Mouse (Mus musculus) testis, adult 2 months (tissue): ENCODE results near the gene Scnn1b. TPM values are rescaled to one million over a fixed set of nuclear protein-coding genes. Genes with fewer than 3 reads are reported as not detected.

ENCODE experiments used
- H3K27ac ChIP-seq: fragments of 200-500 bp; 2 replicates; pipeline ENCODE4 v1.5.1; 2012; ENCODE audit warnings: low read depth, low read length; ENCODE audit not compliant: control insufficient read depth, insufficient read depth
- H3K27me3 ChIP-seq: fragments of 200-500 bp; 2 replicates; pipeline ENCODE4 v1.6.1; 2012; ENCODE audit warnings: mild to moderate bottlenecking, low read length, moderate library complexity; ENCODE audit not compliant: control insufficient read depth, insufficient read depth
- H3K36me3 ChIP-seq: fragments of 200-500 bp; 2 replicates; pipeline ENCODE4 v1.6.1; 2012; ENCODE audit warnings: mild to moderate bottlenecking, low read length; ENCODE audit not compliant: control insufficient read depth, insufficient read depth
- H3K4me1 ChIP-seq: fragments of 200-500 bp; 2 replicates; pipeline ENCODE4 v1.6.1; 2012; ENCODE audit warnings: low read length; ENCODE audit not compliant: control insufficient read depth, insufficient read depth
- H3K4me3 ChIP-seq: fragments of 200-500 bp; 2 replicates; pipeline ENCODE4 v1.5.1; 2012; ENCODE audit warnings: low read depth, mild to moderate bottlenecking, low read length, moderate library complexity, mixed read lengths; ENCODE audit not compliant: control insufficient read depth
- CTCF ChIP-seq: fragments of 200-500 bp; IDR thresholded peaks from 2 replicates; pipeline ENCODE4 v1.5.1; 2012; ENCODE audit warnings: low read depth, mild to moderate bottlenecking, inconsistent platforms, low read length, moderate library complexity; ENCODE audit not compliant: control insufficient read depth, insufficient read depth, insufficient replicate concordance
- POLR2A ChIP-seq: fragments of 200-500 bp; IDR thresholded peaks from 2 replicates; pipeline ENCODE4 v1.6.1; 2012; ENCODE audit warnings: low read depth, mild to moderate bottlenecking, inconsistent platforms, low read length, moderate library complexity; ENCODE audit not compliant: control insufficient read depth
- polyA plus RNA-seq: library from polyadenylated mRNA; depleted of rRNA; stranded (reverse); fragments of >200 nt; gene quantifications from 2 replicates; pipeline ENCODE4 v1.2.3, GENCODE M21; 2012

The Scnn1b gene
- polyA plus RNA-seq, 1 experiment, result 0.44 TPM

- no peak for TF ChIP-seq CTCF
- Histone ChIP-seq H3K4me1 (no peaks in the 10 kb centered on the region), H3K36me3 (peaks cover 3% of the 10 kb centered on the region; the same call in 1 of the 2 replicates), H3K4me3 (no peak overlapping the region), H3K27me3 (no peaks in the 10 kb centered on the region), H3K27ac (no peak overlapping the region)
These were observed 81.4 kb downstream of the Scnn1b start for GRCm38 (mm10) chr7:121946196-121946595.

- H3K27ac ChIP-seq, result no peak overlapping the region
These were observed 82.7 kb downstream of the Scnn1b start for GRCm38 (mm10) chr7:121947513-121947912.

GRCm38 (mm10) chr7:121954891-121955669 is 90.2 kb downstream of the Scnn1b start:
- H3K4me1 ChIP-seq, result no peaks in the 10 kb centered on the region
- H3K27ac ChIP-seq, result no peak overlapping the region
- no peak overlapping the region for H3K4me3 ChIP-seq
- H3K27me3 ChIP-seq, result no peaks in the 10 kb centered on the region
- TF ChIP-seq POLR2A (no peak), CTCF (no peak)
- H3K36me3 ChIP-seq, result peaks cover 3% of the 10 kb centered on the region; the same call in 1 of the 2 replicates

More at GRCm38 (mm10) chr7:121947513-121947912, 82.7 kb downstream of the Scnn1b start:
- Histone ChIP-seq H3K36me3 (peaks cover 3% of the 10 kb centered on the region; the same call in 1 of the 2 replicates), H3K4me3 (no peak overlapping the region), H3K4me1 (no peaks in the 10 kb centered on the region), H3K27me3 (no peaks in the 10 kb centered on the region)
- TF ChIP-seq CTCF (no peak), POLR2A (no peak)

GRCm38 (mm10) chr7:121955802-121956201 is 91.0 kb downstream of the Scnn1b start:
- no peaks in the 10 kb centered on the region for H3K27me3 ChIP-seq
- TF ChIP-seq CTCF, result no peak
- no peak for TF ChIP-seq POLR2A
- peaks cover 3% of the 10 kb centered on the region; the same call in 1 of the 2 replicates for H3K36me3 ChIP-seq
- H3K4me3 ChIP-seq, result no peak overlapping the region
- H3K27ac ChIP-seq, result no peak overlapping the region
- H3K4me1 ChIP-seq, result no peaks in the 10 kb centered on the region

- Histone ChIP-seq H3K36me3 (peaks cover 1% of the 10 kb centered on the region; the same call in 1 of the 2 replicates), H3K4me1 (no peaks in the 10 kb centered on the region), H3K27me3 (no peaks in the 10 kb centered on the region), H3K4me3 (no peak overlapping the region), H3K27ac (no peak overlapping the region)
- TF ChIP-seq POLR2A (no peak), CTCF (no peak)
These were observed 97.2 kb downstream of the Scnn1b start for GRCm38 (mm10) chr7:121961913-121962570.

- TF ChIP-seq POLR2A (no peak), CTCF (no peak)
- Histone ChIP-seq H3K27me3 (no peaks in the 10 kb centered on the region), H3K4me1 (no peaks in the 10 kb centered on the region), H3K4me3 (no peak overlapping the region), H3K27ac (no peak overlapping the region), H3K36me3 (peaks cover 1% of the 10 kb centered on the region; the same call in 1 of the 2 replicates)
These were observed 97.7 kb downstream of the Scnn1b start for GRCm38 (mm10) chr7:121962571-121962959.

- H3K27ac ChIP-seq, result no peak overlapping the region
- TF ChIP-seq CTCF (no peak), POLR2A (no peak)
- no peak overlapping the region for H3K4me3 ChIP-seq
- H3K27me3 ChIP-seq, result no peaks in the 10 kb centered on the region
- H3K4me1 ChIP-seq, result no peaks in the 10 kb centered on the region
- H3K36me3 ChIP-seq, result no peaks in the 10 kb centered on the region; the same call in 1 of the 2 replicates
These were observed 99.1 kb downstream of the Scnn1b start for GRCm38 (mm10) chr7:121963883-121964398.
